Mouse (Mus musculus) megakaryocyte, embryonic 14.5 days (primary cell): ENCODE data around the gene Mrpl39.

ENCODE experiments used
- FLI1 ChIP-seq: IDR thresholded peaks from 2 replicates; pipeline ENCODE4 v1.6.1; 2012; ENCODE audit warnings: low read length, inconsistent platforms, mixed read lengths
- GATA1 ChIP-seq: IDR thresholded peaks from 3 replicates; pipeline ENCODE4 v1.6.1; 2012; ENCODE audit warnings: mixed read lengths, low read length, inconsistent platforms, borderline replicate concordance

DNA sequence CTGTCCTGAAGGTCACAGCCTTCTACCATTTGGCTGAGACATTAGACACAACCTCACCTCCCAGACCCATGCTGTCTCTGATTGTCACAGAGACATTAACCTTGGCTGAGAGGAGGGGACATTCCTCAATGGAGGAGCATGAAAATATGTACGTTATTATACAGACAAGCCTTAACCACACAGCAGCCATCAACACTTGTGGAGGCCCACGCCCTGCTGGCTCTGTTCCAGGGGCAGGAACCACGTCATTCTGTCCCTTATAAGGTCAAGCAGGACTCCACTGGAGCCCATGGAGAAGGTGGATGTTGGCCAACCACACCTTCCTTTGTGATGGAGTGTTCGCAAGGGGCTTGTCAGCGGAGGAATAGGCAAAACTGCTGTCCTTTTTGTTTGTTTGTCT lies 44.2 kb upstream of the Mrpl39 start:
- TF ChIP-seq GATA1: no peak
- TF ChIP-seq FLI1: no peak
